Mouse (Mus musculus): ENCODE measurements around the gene Dact1. TPM values are rescaled to one million over a fixed set of nuclear protein-coding genes. Genes with fewer than 3 reads are reported as not detected.

The Dact1 gene
- polyA plus RNA-seq, 1 experiment from 2014 or later = 17.9 TPM

- Histone ChIP-seq H3K9ac (replicated peaks; ENCODE audit: low read depth, low read length) (no peak overlapping the region), H3K36me3 (ENCODE audit: control insufficient read depth, insufficient read depth, low read length) (no peaks in the 10 kb centered on the region), H3K9me3 (ENCODE audit: control insufficient read depth, low read depth, low read length) (no peaks in the 10 kb centered on the region), H3K4me3 (ENCODE audit: low read depth, low read length) (no peak overlapping the region), H3K27me3 (ENCODE audit: control insufficient read depth, insufficient read depth, low read length) (no peaks in the 10 kb centered on the region), H3K27ac (ENCODE audit: low read length) (no peak overlapping the region), H3K4me1 (ENCODE audit: control insufficient read depth, insufficient read depth, low read length) (no peaks in the 10 kb centered on the region), H3K4me2 (replicated peaks; ENCODE audit: low read depth, low read length) (no peak overlapping the region)
- WGBS = 48% methylated on average over 7 of the region's 7 CpGs
- ATAC-seq (ENCODE audit: insufficient number of reproducible peaks, insufficient read depth, low FRiP score, low read depth) = no peak
Observed at GRCm38 (mm10) chr12:71365208-71365607, 55.5 kb downstream of the Dact1 start.

- Histone ChIP-seq H3K27ac (ENCODE audit: low read length) (no peak overlapping the region), H3K4me3 (ENCODE audit: low read depth, low read length) (no peak overlapping the region), H3K27me3 (ENCODE audit: control insufficient read depth, insufficient read depth, low read length) (no peaks in the 10 kb centered on the region), H3K4me1 (ENCODE audit: control insufficient read depth, insufficient read depth, low read length) (no peaks in the 10 kb centered on the region), H3K4me2 (replicated peaks; ENCODE audit: low read depth, low read length) (no peak overlapping the region), H3K9ac (replicated peaks; ENCODE audit: low read depth, low read length) (no peak overlapping the region), H3K36me3 (ENCODE audit: control insufficient read depth, insufficient read depth, low read length) (no peaks in the 10 kb centered on the region), H3K9me3 (ENCODE audit: control insufficient read depth, low read depth, low read length) (no peaks in the 10 kb centered on the region)
- 66% methylated on average over 6 of the region's 6 CpGs for WGBS
- ATAC-seq (ENCODE audit: insufficient number of reproducible peaks, insufficient read depth, low FRiP score, low read depth) = no peak
Observed at GRCm38 (mm10) chr12:71366175-71366574, 56.5 kb downstream of the Dact1 start.

DNA sequence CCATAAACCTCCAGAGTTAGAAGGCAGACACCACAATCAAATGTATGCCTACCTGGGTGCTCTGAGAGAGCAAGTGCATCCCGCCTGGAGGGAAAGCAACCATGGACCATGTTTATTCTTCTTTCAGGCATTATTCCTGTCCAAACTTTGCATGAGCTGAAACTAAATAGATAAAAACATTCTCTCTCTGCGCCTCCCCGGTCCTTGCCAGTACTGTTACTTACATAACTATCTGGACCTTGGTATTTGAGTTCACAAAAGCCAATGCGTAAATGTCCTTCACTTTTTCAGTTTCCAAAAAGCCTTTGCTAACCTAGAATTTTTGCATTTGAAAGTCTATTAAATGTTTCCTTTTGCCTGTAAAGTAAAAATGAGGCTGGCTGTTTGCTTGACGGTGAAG lies 58.9 kb downstream of the Dact1 start:
- no peak overlapping the region for H3K9ac ChIP-seq (replicated peaks; ENCODE audit: low read depth, low read length)
- no peak overlapping the region for H3K4me3 ChIP-seq (ENCODE audit: low read depth, low read length)
- no peaks in the 10 kb centered on the region for H3K9me3 ChIP-seq (ENCODE audit: control insufficient read depth, low read depth, low read length)
- no peaks in the 10 kb centered on the region for H3K27me3 ChIP-seq (ENCODE audit: control insufficient read depth, insufficient read depth, low read length)
- H3K27ac ChIP-seq (ENCODE audit: low read length) = no peak overlapping the region
- no peak for ATAC-seq (ENCODE audit: insufficient number of reproducible peaks, insufficient read depth, low FRiP score, low read depth)
- H3K4me2 ChIP-seq (replicated peaks; ENCODE audit: low read depth, low read length) = no peak overlapping the region
- WGBS = 58% methylated on average over 5 of the region's 5 CpGs
- 0 out of 2 replicates have a peak, but pooled peaks cover 3% of the 10 kb centered on the region for H3K4me1 ChIP-seq (ENCODE audit: control insufficient read depth, insufficient read depth, low read length)
- H3K36me3 ChIP-seq (ENCODE audit: control insufficient read depth, insufficient read depth, low read length) = no peaks in the 10 kb centered on the region

Other genes with a start within 250 kb of the Dact1 start
- gene Tomm20l, start 198.5 kb upstream of the Dact1 start, polyA plus RNA-seq (2014; fragmentation: Nextera tagmentation; extraction: Ambion mirVana) = not detected in 2 replicates
- 77.2 and 82.9 TPM in 2 replicates for gene Timm9, start 173.2 kb upstream of the Dact1 start, polyA plus RNA-seq (2014; fragmentation: Nextera tagmentation; extraction: Ambion mirVana)
- gene 2700049A03Rik, start 173.0 kb upstream of the Dact1 start, polyA plus RNA-seq (2014; fragmentation: Nextera tagmentation; extraction: Ambion mirVana) = 15.0 and 17.1 TPM in 2 replicates

Measured in stomach, embryonic 14.5 days (tissue).